Mouse (Mus musculus) olfactory bulb, adult 2 months (tissue): ENCODE measurements around the gene Auh. TPM values are rescaled to one million over a fixed set of nuclear protein-coding genes. Genes with fewer than 3 reads are reported as not detected.

Source experiments
- H3K27ac ChIP-seq: fragments of 200-500 bp; 2 replicates; pipeline ENCODE4 v1.5.1; 2012; ENCODE audit warnings: low read depth, low read length; ENCODE audit not compliant: insufficient read depth
- H3K4me1 ChIP-seq: fragments of 200-500 bp; 2 replicates; pipeline ENCODE4 v1.6.1; 2012; ENCODE audit warnings: low read length; ENCODE audit not compliant: control insufficient read depth, insufficient read depth
- H3K4me3 ChIP-seq: fragments of 200-500 bp; 2 replicates; pipeline ENCODE4 v1.5.1; 2012; ENCODE audit warnings: mild to moderate bottlenecking, low read depth, low read length, moderate library complexity; ENCODE audit not compliant: insufficient read depth
- CTCF ChIP-seq: fragments of 200-500 bp; IDR thresholded peaks from 2 replicates; pipeline ENCODE4 v1.5.1; 2012; ENCODE audit warnings: low read depth, mild to moderate bottlenecking, low read length, moderate library complexity; ENCODE audit not compliant: insufficient read depth
- POLR2A ChIP-seq: fragments of 200-500 bp; IDR thresholded peaks from 2 replicates; pipeline ENCODE4 v1.6.1; 2012; ENCODE audit warnings: mild to moderate bottlenecking, low read depth, low read length, moderate library complexity; ENCODE audit not compliant: insufficient read depth
- WGBS: fragments of 180-500 bp; shearing (Covaris S2); methylation state at CpG from one replicate; pipeline ENCODE4 v1.1.7; 2018; 5-methylcytosine and 5-hydroxymethylcytosine counted together
- polyA plus RNA-seq: library from polyadenylated mRNA; stranded (reverse); fragments of >200 nt; gene quantifications from 2 replicates; pipeline ENCODE4 v1.2.4, GENCODE M21; 2012; ENCODE audit warnings: low replicate concordance; ENCODE audit not compliant: missing spikeins, insufficient read depth, insufficient read length

Auh gene
- polyA plus RNA-seq, 1 experiment, result not detected

GRCm38 (mm10) chr13:52834591-52834990, 94.9 kb downstream of the Auh start:
- H3K27ac ChIP-seq, result no peak overlapping the region
- WGBS, result 91% methylated on average over 8 of the region's 8 CpGs
- H3K4me3 ChIP-seq, result no peak overlapping the region
- TF ChIP-seq CTCF (no peak), POLR2A (no peak)
- peaks cover under 1% of the 10 kb centered on the region; the same call in 1 of the 2 replicates for H3K4me1 ChIP-seq

GRCm38 (mm10) chr13:52833748-52834147, 95.7 kb downstream of the Auh start:
- Histone ChIP-seq H3K4me1 (peaks cover 4% of the 10 kb centered on the region), H3K4me3 (no peak overlapping the region), H3K27ac (no peak overlapping the region)
- WGBS, result 73% methylated on average over 2 of the region's 2 CpGs
- TF ChIP-seq POLR2A (no peak), CTCF (no peak)

- H3K27ac ChIP-seq, result no peak overlapping the region
- no peak overlapping the region for H3K4me3 ChIP-seq
- 81% methylated on average over 4 of the region's 4 CpGs for WGBS
- peaks cover 4% of the 10 kb centered on the region for H3K4me1 ChIP-seq
- TF ChIP-seq POLR2A (no peak), CTCF (no peak)
Observed at GRCm38 (mm10) chr13:52833220-52833619, 96.3 kb downstream of the Auh start.

GRCm38 (mm10) chr13:52832481-52833170, 96.9 kb downstream of the Auh start:
- no peak overlapping the region for H3K4me3 ChIP-seq
- 87% methylated on average over 8 of the region's 8 CpGs for WGBS
- TF ChIP-seq POLR2A, result no peak
- TF ChIP-seq CTCF, result no peak
- H3K27ac ChIP-seq, result no peak overlapping the region
- peaks cover 4% of the 10 kb centered on the region for H3K4me1 ChIP-seq

GRCm38 (mm10) chr13:52831037-52831757, 98.3 kb downstream of the Auh start:
- H3K4me3 ChIP-seq, result no peak overlapping the region
- 91% methylated on average over 13 of the region's 13 CpGs for WGBS
- H3K27ac ChIP-seq, result no peak overlapping the region
- TF ChIP-seq POLR2A (no peak), CTCF (no peak)
- peaks cover 4% of the 10 kb centered on the region for H3K4me1 ChIP-seq

- no peak for TF ChIP-seq POLR2A
- TF ChIP-seq CTCF, result no peak
- WGBS, result 54% methylated on average over 12 of the region's 12 CpGs
- peaks cover 6% of the 10 kb centered on the region for H3K4me1 ChIP-seq
- H3K4me3 ChIP-seq, result no peak overlapping the region
- no peak overlapping the region for H3K27ac ChIP-seq
Observed at GRCm38 (mm10) chr13:52828946-52829523, 100.4 kb downstream of the Auh start.

GRCm38 (mm10) chr13:52828217-52828616, 101.3 kb downstream of the Auh start:
- no peak overlapping the region for H3K27ac ChIP-seq
- TF ChIP-seq POLR2A, result no peak
- TF ChIP-seq CTCF, result no peak
- H3K4me1 ChIP-seq, result peaks cover 8% of the 10 kb centered on the region
- WGBS, result 74% methylated on average over 2 of the region's 2 CpGs
- H3K4me3 ChIP-seq, result no peak overlapping the region

- H3K4me1 ChIP-seq, result peaks cover 21% of the 10 kb centered on the region
- TF ChIP-seq CTCF, result no peak
- no peak for TF ChIP-seq POLR2A
- H3K4me3 ChIP-seq, result no peak overlapping the region
- no peak overlapping the region for H3K27ac ChIP-seq
Observed at GRCm38 (mm10) chr13:52826666-52827065, 102.8 kb downstream of the Auh start.

GRCm38 (mm10) chr13:52824754-52825153, 104.7 kb downstream of the Auh start:
- no peak overlapping the region for H3K27ac ChIP-seq
- TF ChIP-seq CTCF (no peak), POLR2A (no peak)
- WGBS, result 79% methylated on average over 9 of the region's 9 CpGs
- peaks cover 36% of the 10 kb centered on the region for H3K4me1 ChIP-seq
- H3K4me3 ChIP-seq, result no peak overlapping the region
